ENCODE assay signal across 24 mouse cellular contexts in genomic region chr13:88806269-88806668, GRCm38 (mm10). TPM values are rescaled to one million over a fixed set of nuclear protein-coding genes. Genes with fewer than 3 reads are reported as not detected.
"Had no signal": no experiment of that assay in that cellular context is flagged by ENCODE, and none has a peak within 500 bp of the region (broad histone marks: within the 10 kb centered on the region; RNA-seq: fewer than 3 reads in every experiment).

No protein-coding gene starts in this region.

- H3K36me3 ChIP-seq: heart, embryonic 10.5 days; heart, embryonic 12.5 days; hindbrain, embryonic 10.5 days; hindbrain, embryonic 12.5 days; intestine, embryonic 15.5 days; limb, embryonic 13.5 days; limb, embryonic 15.5 days; liver, embryonic 12.5 days had no signal

- ATAC-seq: hindbrain, embryonic 16.5 days; intestine, embryonic 15.5 days; intestine, postnatal 0 days; liver, embryonic 12.5 days had no signal

- H3K27me3 ChIP-seq: heart, embryonic 12.5 days; hindbrain, embryonic 12.5 days; intestine, embryonic 15.5 days; limb, embryonic 13.5 days; limb, embryonic 15.5 days; liver, embryonic 12.5 days had no signal

- H3K9ac ChIP-seq: heart, embryonic 12.5 days; hindbrain, embryonic 12.5 days; hindbrain, embryonic 14.5 days; intestine, embryonic 15.5 days; limb, embryonic 13.5 days; limb, embryonic 15.5 days; liver, embryonic 12.5 days had no signal

- H3K4me2 ChIP-seq: heart, embryonic 12.5 days; hindbrain, embryonic 12.5 days; hindbrain, embryonic 14.5 days; intestine, embryonic 15.5 days; limb, embryonic 13.5 days; limb, embryonic 15.5 days; liver, embryonic 12.5 days had no signal

- H3K4me3 ChIP-seq: gastrocnemius, adult 2 months; heart, embryonic 10.5 days; heart, embryonic 12.5 days; hindbrain, embryonic 10.5 days; hindbrain, embryonic 12.5 days; intestine, embryonic 15.5 days; layer of hippocampus, adult 2 months; left cerebral cortex, adult 2 months; limb, embryonic 13.5 days; limb, embryonic 15.5 days; liver, embryonic 12.5 days had no signal

- H3K27ac ChIP-seq: gastrocnemius, adult 2 months; heart, embryonic 10.5 days; hindbrain, embryonic 10.5 days; hindbrain, embryonic 12.5 days; hindbrain, embryonic 14.5 days; intestine, embryonic 15.5 days; layer of hippocampus, adult 2 months; left cerebral cortex, adult 2 months; limb, embryonic 13.5 days; limb, embryonic 15.5 days; liver, embryonic 12.5 days had no signal

- DNase-seq: gastrocnemius, adult 2 months; gastrocnemius, postnatal 10 days; gastrocnemius, postnatal 25 days; heart, adult 18-20 months; heart, postnatal 10 days; heart, postnatal 4 days; kidney, adult 18-20 months; kidney, adult 8-10 months; left cerebral cortex, postnatal 4 days had no signal

- H3K9me3 ChIP-seq: heart, embryonic 10.5 days; heart, embryonic 12.5 days; hindbrain, embryonic 10.5 days; hindbrain, embryonic 12.5 days; intestine, embryonic 15.5 days; limb, embryonic 13.5 days; limb, embryonic 15.5 days; liver, embryonic 12.5 days had no signal

- H3K4me1 ChIP-seq: heart, embryonic 10.5 days; heart, embryonic 12.5 days; hindbrain, embryonic 10.5 days; hindbrain, embryonic 12.5 days; intestine, embryonic 15.5 days; limb, embryonic 13.5 days; limb, embryonic 15.5 days; liver, embryonic 12.5 days had no signal

RNA-seq across cellular contexts. Expression of gene Edil3, which starts 15.0 kb away (rescaled TPM):
- total RNA-seq: granulocyte monocyte progenitor cell, adult 5-6 weeks had no signal
- polyA plus RNA-seq: liver, adult 2 months had no signal
